ENCODE assay signal across 20 mouse cellular contexts in the genomic region with DNA sequence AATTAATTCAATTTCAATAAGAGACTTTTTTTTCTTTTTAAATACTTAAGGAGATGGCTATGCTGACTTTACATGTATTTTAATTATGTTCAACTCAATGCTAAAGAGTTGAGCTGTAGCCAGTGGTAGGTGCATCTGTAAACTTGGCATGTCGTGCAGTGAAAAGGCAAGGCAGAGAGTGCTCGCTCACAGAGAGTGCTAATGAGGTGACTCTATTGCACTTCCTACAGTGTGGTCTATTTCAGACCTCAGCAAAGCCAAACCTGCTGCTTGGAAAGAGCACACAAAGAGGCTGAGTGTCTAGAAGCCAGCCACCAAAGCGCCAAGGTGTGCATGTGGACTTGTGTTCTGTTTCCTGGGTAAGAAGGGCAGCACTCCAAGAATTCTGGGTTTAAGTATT.
DNase-seq lines count a peak whose midpoint lies in the region; ATAC-seq and TF ChIP-seq lines count a peak whose summit lies in the region.
"Had no signal": no experiment of that assay in that cellular context is flagged by ENCODE, and none has a peak within 500 bp of the region (broad histone marks: within the 10 kb centered on the region; RNA-seq: fewer than 3 reads in every experiment).

No protein-coding gene starts in this region.

- TF ChIP-seq CTCF in hindbrain, postnatal 0 days (IDR thresholded peaks at IDR 0.05; ENCODE audit: low read depth): no peak

- 29% methylated on average over 3 of the region's 3 CpGs for WGBS in hindbrain, postnatal 0 days
- 80% methylated on average over 3 of the region's 3 CpGs for WGBS in hindbrain, embryonic 11.5 days
- 71% methylated on average over 3 of the region's 3 CpGs for WGBS in neural tube, embryonic 15.5 days
- WGBS in embryonic facial prominence, embryonic 10.5 days: 88% methylated on average over 3 of the region's 3 CpGs

- H3K9ac ChIP-seq in hindbrain, postnatal 0 days (replicated peaks; ENCODE audit: low read length): no peak overlapping the region
- H3K9ac ChIP-seq in hindbrain, embryonic 11.5 days (ENCODE audit: low read depth, low read length): no peak overlapping the region
- no peak overlapping the region for H3K9ac ChIP-seq in neural tube, embryonic 15.5 days (replicated peaks)
- H3K9ac ChIP-seq: embryonic facial prominence, embryonic 15.5 days had no signal

- H3K4me2 ChIP-seq in hindbrain, postnatal 0 days (ENCODE audit: low read depth, low read length): no peak overlapping the region
- H3K4me2 ChIP-seq in hindbrain, embryonic 11.5 days (replicated peaks; ENCODE audit: low read depth, low read length): no peak overlapping the region
- H3K4me2 ChIP-seq in neural tube, embryonic 15.5 days: no peak overlapping the region
- H3K4me2 ChIP-seq: embryonic facial prominence, embryonic 15.5 days had no signal

- no peaks in the 10 kb centered on the region for H3K36me3 ChIP-seq in hindbrain, postnatal 0 days (ENCODE audit: insufficient read depth, low read length)
- H3K36me3 ChIP-seq in hindbrain, embryonic 11.5 days (ENCODE audit: control insufficient read depth, insufficient read depth, low read length): no peaks in the 10 kb centered on the region
- H3K36me3 ChIP-seq in neural tube, embryonic 15.5 days: no peaks in the 10 kb centered on the region
- no peaks in the 10 kb centered on the region for H3K36me3 ChIP-seq in embryonic facial prominence, embryonic 10.5 days (replicated peaks)
- H3K36me3 ChIP-seq: embryonic facial prominence, embryonic 15.5 days; forebrain, embryonic 10.5 days had no signal

- H3K9me3 ChIP-seq in hindbrain, postnatal 0 days (ENCODE audit: low read length): no peaks in the 10 kb centered on the region
- no peaks in the 10 kb centered on the region for H3K9me3 ChIP-seq in hindbrain, embryonic 11.5 days (ENCODE audit: control insufficient read depth, low read length)
- no peaks in the 10 kb centered on the region for H3K9me3 ChIP-seq in neural tube, embryonic 15.5 days (replicated peaks)
- H3K9me3 ChIP-seq in embryonic facial prominence, embryonic 10.5 days: no peaks in the 10 kb centered on the region
- H3K9me3 ChIP-seq: embryonic facial prominence, embryonic 15.5 days; forebrain, embryonic 10.5 days; heart, embryonic 10.5 days had no signal

- H3K4me3 ChIP-seq in hindbrain, postnatal 0 days (ENCODE audit: low read length): no peak overlapping the region
- H3K4me3 ChIP-seq in hindbrain, embryonic 11.5 days (ENCODE audit: low read depth, low read length): no peak overlapping the region
- H3K4me3 ChIP-seq in neural tube, embryonic 15.5 days (replicated peaks): no peak overlapping the region
- no peak overlapping the region for H3K4me3 ChIP-seq in embryonic facial prominence, embryonic 10.5 days
- H3K4me3 ChIP-seq: embryonic facial prominence, embryonic 15.5 days; erythroblast, embryonic 14.5 days; forebrain, embryonic 10.5 days; gastrocnemius, adult 2 months; heart, embryonic 10.5 days had no signal

- H3K27me3 ChIP-seq in hindbrain, postnatal 0 days (ENCODE audit: insufficient read depth, low read length): no peaks in the 10 kb centered on the region
- H3K27me3 ChIP-seq in hindbrain, embryonic 11.5 days (ENCODE audit: control insufficient read depth, insufficient read depth, low read length): no peaks in the 10 kb centered on the region
- H3K27me3 ChIP-seq in neural tube, embryonic 15.5 days (replicated peaks): no peaks in the 10 kb centered on the region
- H3K27me3 ChIP-seq in embryonic facial prominence, embryonic 10.5 days (replicated peaks; ENCODE audit: low read depth, poor library complexity, severe bottlenecking): no peaks in the 10 kb centered on the region
- H3K27me3 ChIP-seq: embryonic facial prominence, embryonic 15.5 days had no signal

- H3K27ac ChIP-seq in hindbrain, postnatal 0 days: 0 out of 2 replicates have a peak overlapping the region, but pooled peaks have one; percentile 5
- H3K27ac ChIP-seq in hindbrain, embryonic 11.5 days (ENCODE audit: low read depth, low read length): no peak overlapping the region
- H3K27ac ChIP-seq in neural tube, embryonic 15.5 days (replicated peaks): peak overlapping the region; percentile 13; the same call in 1 of the 2 replicates
- H3K27ac ChIP-seq in embryonic facial prominence, embryonic 10.5 days (replicated peaks): no peak overlapping the region
- H3K27ac ChIP-seq: embryonic facial prominence, embryonic 15.5 days; forebrain, embryonic 10.5 days; gastrocnemius, adult 2 months; heart, embryonic 10.5 days had no signal

- H3K4me1 ChIP-seq in hindbrain, postnatal 0 days (ENCODE audit: insufficient read depth, low read length): no peaks in the 10 kb centered on the region
- H3K4me1 ChIP-seq in hindbrain, embryonic 11.5 days (replicated peaks; ENCODE audit: control insufficient read depth, insufficient read depth, low read length): no peaks in the 10 kb centered on the region
- peaks cover 4% of the 10 kb centered on the region; the same call in 1 of the 2 replicates for H3K4me1 ChIP-seq in neural tube, embryonic 15.5 days
- H3K4me1 ChIP-seq in embryonic facial prominence, embryonic 10.5 days: no peaks in the 10 kb centered on the region
- H3K4me1 ChIP-seq: embryonic facial prominence, embryonic 15.5 days; forebrain, embryonic 10.5 days; heart, embryonic 10.5 days had no signal

- no peak for DNase-seq in frontal cortex, postnatal 14 days (ENCODE audit: low spot score in 2 of 2)
- peak; percentile 45 for DNase-seq in hindbrain, postnatal 0 days (ENCODE audit: low spot score)
- DNase-seq in hindbrain, embryonic 11.5 days (ENCODE audit: low spot score): no peak
- no peak for DNase-seq in neural tube, embryonic 10.5 days (ENCODE audit: extremely low spot score, low spot score)
- DNase-seq in embryonic facial prominence, embryonic 10.5 days (ENCODE audit: low spot score): no peak
- DNase-seq: adrenal gland, postnatal 10 days; cerebellum, adult 18-20 months; cerebellum, adult 9-11 months; cerebellum, postnatal 36 days; gastrocnemius, adult 2 months; gastrocnemius, postnatal 25 days; heart, postnatal 10 days had no signal

- peak; percentile 75 for ATAC-seq in frontal cortex, adult (ENCODE audit: low TSS enrichment)
- ATAC-seq in hindbrain, postnatal 0 days: peak; percentile 61; the same call in 1 of the 2 replicates
- ATAC-seq in hindbrain, embryonic 11.5 days (ENCODE audit: low FRiP score): no peak
- no peak for ATAC-seq in neural tube, embryonic 15.5 days (ENCODE audit: low FRiP score)
- ATAC-seq: forebrain, embryonic 16.5 days; intestine, embryonic 16.5 days had no signal

Comparison
In these comparisons a context has a peak if more than half of its experiments do, and no peak if none do; other contexts are left out.
1. ATAC-seq: peak in frontal cortex, adult (single experiment) and hindbrain, postnatal 0 days (single experiment); none in hindbrain, embryonic 11.5 days (single experiment) and neural tube, embryonic 15.5 days (single experiment).
2. H3K27ac ChIP-seq: peak in hindbrain, postnatal 0 days (single experiment) and neural tube, embryonic 15.5 days (single experiment); none in hindbrain, embryonic 11.5 days (single experiment) and embryonic facial prominence, embryonic 10.5 days (single experiment).